Mouse (Mus musculus) regulatory T cell (primary cell): ENCODE measurements at regions not wholly inside any gene's neighbourhood (a gene's known extent, or its start where the extent isn't known, plus 50 kb on each side); places are given as distances from the start of the nearest gene placed in this dataset.

ENCODE experiments used
- in situ Hi-C: fragments of 300-600 bp; cut with MboI, MseI; formaldehyde crosslinking; loops from one replicate; pipeline ENCODE4 v1.15.1; 2025; ENCODE audit warnings: high pct_unique_total_duplicates

GRCm38 (mm10) chr13:102576871-102577662 lies 116.3 kb upstream of the Cd180 start:
- in situ Hi-C loops = no loop called here

- in situ Hi-C loops = no loop called here
These were observed 114.5 kb upstream of the Cd180 start for GRCm38 (mm10) chr13:102578811-102579210.

- in situ Hi-C loops = no loop called here
These were observed 113.7 kb upstream of the Cd180 start for GRCm38 (mm10) chr13:102579638-102580037.

- in situ Hi-C loops = no loop called here
These were observed 109.2 kb upstream of the Cd180 start for GRCm38 (mm10) chr13:102583984-102584645.

GRCm38 (mm10) chr13:102586215-102586614 lies 107.1 kb upstream of the Cd180 start:
- in situ Hi-C loops = no loop called here

GRCm38 (mm10) chr13:102589680-102590435 lies 103.5 kb upstream of the Cd180 start:
- in situ Hi-C loops = loop anchor here (5.0 kb wide), 1 partner anchor 52 kb away; no protein-coding TSS in a partner anchor

GRCm38 (mm10) chr13:102591803-102592537 lies 101.4 kb upstream of the Cd180 start:
- in situ Hi-C loops = loop anchor here (5.0 kb wide), 1 partner anchor 50 kb away; no protein-coding TSS in a partner anchor

GRCm38 (mm10) chr13:102593405-102594200 lies 99.8 kb upstream of the Cd180 start:
- in situ Hi-C loops = loop anchor here (5.0 kb wide), 1 partner anchor 49 kb away; no protein-coding TSS in a partner anchor

- in situ Hi-C loops = loop anchor here (5.0 kb wide), 1 partner anchor 48 kb away; no protein-coding TSS in a partner anchor
These were observed 99.2 kb upstream of the Cd180 start for GRCm38 (mm10) chr13:102594201-102594600.

GRCm38 (mm10) chr13:102595602-102596001 lies 97.8 kb upstream of the Cd180 start:
- in situ Hi-C loops = no loop called here

- in situ Hi-C loops = no loop called here
These were observed 97.3 kb upstream of the Cd180 start for GRCm38 (mm10) chr13:102596101-102596500.

GRCm38 (mm10) chr13:102598181-102598580 lies 95.2 kb upstream of the Cd180 start:
- in situ Hi-C loops = no loop called here

GRCm38 (mm10) chr13:102599602-102600001 lies 93.8 kb upstream of the Cd180 start:
- in situ Hi-C loops = no loop called here

GRCm38 (mm10) chr13:102600026-102600425 lies 93.3 kb upstream of the Cd180 start:
- in situ Hi-C loops = no loop called here

- in situ Hi-C loops = no loop called here
These were observed 68.9 kb upstream of the Cd180 start for GRCm38 (mm10) chr13:102624461-102624860.

GRCm38 (mm10) chr13:102625171-102625835 lies 68.1 kb upstream of the Cd180 start:
- in situ Hi-C loops = no loop called here

GRCm38 (mm10) chr13:102625836-102626340 lies 67.5 kb upstream of the Cd180 start:
- in situ Hi-C loops = no loop called here

- in situ Hi-C loops = no loop called here
These were observed 65.6 kb upstream of the Cd180 start for GRCm38 (mm10) chr13:102627786-102628185.

GRCm38 (mm10) chr13:102629176-102629575 lies 64.2 kb upstream of the Cd180 start:
- in situ Hi-C loops = no loop called here
